Mouse (Mus musculus) heart, postnatal 0 days (tissue): ENCODE measurements at regions not wholly inside any gene's neighbourhood (a gene's known extent, or its start where the extent isn't known, plus 50 kb on each side); places are given as distances from the start of the nearest gene placed in this dataset.

Experiments used
- ATAC-seq: fragments of 200-750 bp; cut with Nextera tagmentation; 2 replicates; pipeline ENCODE4 v1.8.0; 2017; ENCODE audit warnings: low read depth, moderate number of reproducible peaks, moderate library complexity; ENCODE audit not compliant: insufficient read depth
- DNase-seq: peaks from one replicate; pipeline ENCODE4 v3.0.0-alpha.2; 2016; ENCODE audit warnings: low spot score
- H3K27ac ChIP-seq: fragments of 300-500 bp; sonication (generic); 2 replicates; pipeline ENCODE4 v1.5.1; 2014; ENCODE audit warnings: low read depth, mild to moderate bottlenecking
- H3K27me3 ChIP-seq: fragments of 300-500 bp; sonication (generic); 2 replicates; pipeline ENCODE4 v1.6.1; 2014; ENCODE audit warnings: low read length, mixed read lengths; ENCODE audit not compliant: control insufficient read depth, insufficient read depth
- H3K36me3 ChIP-seq: fragments of 300-500 bp; sonication (generic); replicated peaks from 2 replicates; pipeline ENCODE4 v1.6.1; 2014; ENCODE audit warnings: low read length, mixed read lengths; ENCODE audit not compliant: control insufficient read depth, insufficient read depth
- H3K4me1 ChIP-seq: fragments of 300-500 bp; sonication (generic); 2 replicates; pipeline ENCODE4 v1.6.1; 2014; ENCODE audit warnings: antibody characterized with exemption; ENCODE audit not compliant: control insufficient read depth, insufficient read depth
- H3K4me2 ChIP-seq: fragments of 300-500 bp; sonication (generic); 2 replicates; pipeline ENCODE4 v1.6.1; 2014; ENCODE audit warnings: low read depth, mild to moderate bottlenecking, low read length, moderate library complexity
- H3K4me3 ChIP-seq: fragments of 300-500 bp; sonication (generic); 2 replicates; pipeline ENCODE4 v1.5.1; 2014; ENCODE audit warnings: low read depth, low read length
- H3K9ac ChIP-seq: fragments of 300-500 bp; sonication (generic); replicated peaks from 2 replicates; pipeline ENCODE4 v1.6.1; 2014; ENCODE audit warnings: low read depth, low read length, mixed read lengths
- H3K9me3 ChIP-seq: fragments of 300-500 bp; sonication (generic); replicated peaks from 2 replicates; pipeline ENCODE4 v1.6.1; 2016; ENCODE audit warnings: low read length; ENCODE audit not compliant: control insufficient read depth
- CTCF ChIP-seq: IDR thresholded peaks from 2 replicates; pipeline ENCODE4 v1.5.1; 2016; ENCODE audit warnings: antibody characterized with exemption, control low read depth, low read depth
- EP300 ChIP-seq: IDR thresholded peaks from 2 replicates; pipeline ENCODE4 v1.6.1; 2016; ENCODE audit warnings: antibody characterized with exemption, low read depth
- WGBS: fragments of 180-500 bp; shearing (Covaris S2); extraction: QIAGEN DNeasy Blood & Tissue Kit; methylation state at CpG from one replicate; pipeline ENCODE4 v1.1.7; 2014; 5-methylcytosine and 5-hydroxymethylcytosine counted together

DNA sequence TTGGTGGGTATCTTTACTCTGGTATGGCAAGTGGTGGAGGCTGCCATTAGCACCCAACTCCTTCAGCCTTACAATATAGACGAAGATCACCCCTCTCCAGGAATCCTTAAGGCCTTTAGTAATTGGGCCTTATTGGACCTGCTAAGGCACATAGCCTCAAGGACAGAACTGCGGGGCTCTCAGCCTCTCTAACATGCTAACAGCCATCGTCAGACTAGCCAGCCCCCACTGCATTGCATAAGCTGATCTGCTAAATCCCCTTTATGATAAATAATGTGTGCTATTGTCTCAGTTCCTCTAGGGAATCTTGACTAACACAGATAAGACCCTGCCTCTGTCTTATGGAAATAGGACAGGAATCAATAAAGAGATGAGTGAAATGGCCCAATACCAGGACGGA lies 95.7 kb upstream of the H2afz start:
- ATAC-seq (no peak), DNase-seq (no peak)
- no peak overlapping the region for H3K4me2 ChIP-seq
- H3K36me3 ChIP-seq, result no peaks in the 10 kb centered on the region
- no peaks in the 10 kb centered on the region for H3K4me1 ChIP-seq
- TF ChIP-seq CTCF (no peak), EP300 (no peak)
- no peaks in the 10 kb centered on the region for H3K27me3 ChIP-seq
- WGBS, result 83% methylated on average over 4 of the region's 4 CpGs
- no peak overlapping the region for H3K27ac ChIP-seq
- H3K9me3 ChIP-seq, result no peaks in the 10 kb centered on the region
- H3K4me3 ChIP-seq, result no peak overlapping the region
- H3K9ac ChIP-seq, result no peak overlapping the region

- H3K9ac ChIP-seq, result no peak overlapping the region
- no peaks in the 10 kb centered on the region for H3K36me3 ChIP-seq
- 18% methylated on average over 6 of the region's 6 CpGs for WGBS
- H3K4me1 ChIP-seq, result 0 out of 2 replicates have a peak, but pooled peaks cover 7% of the 10 kb centered on the region
- no peak for DNase-seq
- ATAC-seq, result 0 out of 2 replicates have a peak, but pooled peaks have one; percentile 41
- no peak overlapping the region for H3K4me3 ChIP-seq
- no peak overlapping the region for H3K27ac ChIP-seq
- TF ChIP-seq CTCF (no peak), EP300 (no peak)
- H3K4me2 ChIP-seq, result no peak overlapping the region
- no peaks in the 10 kb centered on the region for H3K9me3 ChIP-seq
- H3K27me3 ChIP-seq, result no peaks in the 10 kb centered on the region
Observed at GRCm38 (mm10) chr3:137775076-137775849, 89.0 kb upstream of the H2afz start.

GRCm38 (mm10) chr3:137778113-137778512 lies 86.2 kb upstream of the H2afz start:
- WGBS, result 19% methylated on average over 7 of the region's 7 CpGs
- Histone ChIP-seq H3K4me1 (0 out of 2 replicates have a peak, but pooled peaks cover 9% of the 10 kb centered on the region), H3K9me3 (no peaks in the 10 kb centered on the region), H3K4me3 (peak overlapping the region; percentile 19), H3K27me3 (no peaks in the 10 kb centered on the region), H3K27ac (no peak overlapping the region), H3K4me2 (peak overlapping the region; percentile 51), H3K36me3 (no peaks in the 10 kb centered on the region), H3K9ac (no peak overlapping the region)
- ATAC-seq (peak; percentile 61), DNase-seq (peak; percentile 70)
- no peak for TF ChIP-seq EP300
- TF ChIP-seq CTCF, result peak; percentile 59

DNA sequence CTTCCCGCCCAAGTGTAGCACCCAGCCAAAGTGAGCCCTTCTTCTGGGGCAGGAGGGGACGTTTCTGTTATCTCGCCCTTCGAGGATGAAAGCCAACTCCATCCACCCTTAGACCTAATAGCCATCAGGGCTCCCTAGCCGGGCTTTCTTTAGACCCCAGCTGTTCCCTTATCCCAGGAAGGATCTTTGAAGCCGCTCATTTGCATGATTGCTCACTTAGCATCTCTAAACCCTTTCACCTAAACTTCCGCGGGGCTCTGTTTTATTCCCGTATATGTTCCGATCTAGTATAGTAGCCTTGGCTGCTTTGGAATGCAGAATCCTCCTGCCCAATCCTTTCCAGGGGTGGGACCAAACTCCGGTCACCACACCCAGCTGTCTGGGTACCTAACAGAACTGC lies 84.3 kb upstream of the H2afz start:
- 0 out of 2 replicates have a peak overlapping the region, but pooled peaks have one; percentile 1 for H3K4me3 ChIP-seq
- no peak overlapping the region for H3K9ac ChIP-seq

DNA sequence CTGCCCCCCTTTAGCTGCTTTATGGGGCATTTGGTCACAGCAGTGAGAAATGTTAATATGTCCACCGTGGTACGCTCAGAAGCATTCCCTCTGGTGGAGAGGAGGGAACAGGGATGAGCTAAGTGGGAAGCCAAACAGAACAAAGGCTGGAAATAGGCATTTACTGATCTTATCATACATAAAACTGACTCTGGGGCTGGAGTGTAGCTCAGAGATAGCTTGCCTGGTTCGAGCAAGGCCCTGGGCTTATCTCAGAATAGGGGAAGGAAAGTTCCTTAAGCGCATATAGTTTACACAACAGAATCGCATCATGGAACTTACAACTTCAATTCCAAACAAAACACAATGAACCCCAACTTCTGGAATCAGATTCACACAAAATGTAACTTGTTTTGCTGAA lies 81.5 kb upstream of the H2afz start:
- H3K9me3 ChIP-seq, result no peaks in the 10 kb centered on the region
- no peak overlapping the region for H3K27ac ChIP-seq
- no peaks in the 10 kb centered on the region for H3K36me3 ChIP-seq
- H3K27me3 ChIP-seq, result no peaks in the 10 kb centered on the region
- DNase-seq (no peak), ATAC-seq (no peak)
- 0 out of 2 replicates have a peak, but pooled peaks cover 5% of the 10 kb centered on the region for H3K4me1 ChIP-seq
- H3K4me3 ChIP-seq, result no peak overlapping the region
- WGBS, result 55% methylated on average over 5 of the region's 5 CpGs
- no peak overlapping the region for H3K9ac ChIP-seq
- H3K4me2 ChIP-seq, result no peak overlapping the region
- TF ChIP-seq CTCF, result no peak
- no peak for TF ChIP-seq EP300

More for the DNA sequence above, 84.3 kb upstream of the H2afz start:
- TF ChIP-seq CTCF, result no peak
- DNase-seq (no peak), ATAC-seq (no peak)
- Histone ChIP-seq H3K9me3 (no peaks in the 10 kb centered on the region), H3K4me2 (peak overlapping the region; percentile 30), H3K27ac (no peak overlapping the region), H3K36me3 (no peaks in the 10 kb centered on the region), H3K27me3 (no peaks in the 10 kb centered on the region), H3K4me1 (0 out of 2 replicates have a peak, but pooled peaks cover 9% of the 10 kb centered on the region)
- WGBS, result 9% methylated on average over 11 of the region's 11 CpGs
